Mouse (Mus musculus): ENCODE results near the gene Hhex.

The Hhex gene

GRCm38 (mm10) chr19:37449246-37449645 is 14.6 kb downstream of the Hhex start:
- DNase-seq (ENCODE audit: inconsistent ontology term): no peak

DNA sequence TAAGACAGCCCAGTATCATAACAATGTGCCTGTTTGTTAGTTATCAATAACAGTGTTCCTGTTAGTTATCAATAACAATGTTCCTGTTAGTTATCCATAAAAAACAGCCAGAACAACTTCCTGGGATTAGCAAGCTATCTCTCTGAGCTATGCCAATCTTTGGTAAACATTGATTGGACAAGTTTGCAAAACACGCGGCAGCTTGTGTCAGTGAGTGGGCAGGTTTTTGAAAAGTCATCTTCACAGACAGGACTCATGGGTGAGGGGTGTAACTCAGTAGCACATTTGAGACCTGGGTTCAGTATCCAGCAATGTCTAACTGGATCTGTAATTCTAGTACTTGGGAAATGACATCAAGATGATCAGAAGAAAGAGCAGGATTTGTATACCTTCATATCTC is 20.9 kb downstream of the Hhex start:
- no peak for DNase-seq (ENCODE audit: inconsistent ontology term)

- no peak for DNase-seq (ENCODE audit: inconsistent ontology term)
Measured at GRCm38 (mm10) chr19:37455961-37456360, 21.4 kb downstream of the Hhex start.

DNA sequence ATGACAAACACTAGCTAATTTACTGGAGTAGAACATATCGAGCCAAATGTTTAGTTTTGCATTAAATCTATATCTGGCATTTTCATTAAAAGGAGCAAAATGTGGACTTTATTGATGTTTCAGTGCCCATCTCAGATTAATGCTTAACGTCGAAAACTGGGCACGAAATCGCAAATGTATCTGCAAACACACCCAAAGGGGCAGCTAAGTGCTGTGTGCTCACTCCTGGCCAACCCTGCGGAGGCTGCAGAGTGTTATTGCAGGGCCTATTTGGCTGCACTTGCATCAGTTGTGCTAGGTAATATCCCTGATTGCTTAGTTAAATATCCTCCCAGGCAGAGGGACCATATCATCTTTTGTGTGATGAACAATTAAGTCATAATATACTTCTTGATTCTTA is 23.4 kb downstream of the Hhex start:
- no peak for DNase-seq (ENCODE audit: inconsistent ontology term)

DNA sequence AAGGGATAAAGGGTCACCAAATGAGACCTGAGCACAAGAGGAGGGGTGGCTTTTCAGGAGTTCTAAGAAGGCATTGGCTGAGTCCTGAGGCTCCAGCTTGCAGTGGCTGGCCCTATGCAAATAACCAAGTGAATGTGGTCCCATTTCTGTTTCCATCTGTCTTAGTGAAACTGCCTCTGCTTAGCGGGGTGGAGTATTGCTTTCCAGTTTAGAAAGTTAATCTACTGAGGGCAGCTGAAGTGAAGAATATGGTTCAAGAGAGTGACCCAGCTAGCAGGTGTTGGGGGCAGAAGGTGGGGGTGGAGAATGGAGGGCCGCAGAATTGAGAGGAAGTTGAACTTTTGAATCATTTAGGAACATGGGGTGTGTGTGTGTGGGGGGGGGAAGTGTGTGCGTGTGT is 31.8 kb downstream of the Hhex start:
- no peak for DNase-seq (ENCODE audit: inconsistent ontology term)

GRCm38 (mm10) chr19:37466978-37467377 is 32.4 kb downstream of the Hhex start:
- DNase-seq (ENCODE audit: inconsistent ontology term): no peak

GRCm38 (mm10) chr19:37468841-37469566 is 34.4 kb downstream of the Hhex start:
- no peak for DNase-seq (ENCODE audit: inconsistent ontology term)

- DNase-seq (ENCODE audit: inconsistent ontology term): no peak
Measured at GRCm38 (mm10) chr19:37471680-37472079, 37.1 kb downstream of the Hhex start.

GRCm38 (mm10) chr19:37472589-37472988 is 38.0 kb downstream of the Hhex start:
- no peak for DNase-seq (ENCODE audit: inconsistent ontology term)

- DNase-seq (ENCODE audit: inconsistent ontology term): no peak
Measured at GRCm38 (mm10) chr19:37481704-37482103, 47.1 kb downstream of the Hhex start.

GRCm38 (mm10) chr19:37482556-37483187 is 48.1 kb downstream of the Hhex start:
- DNase-seq (ENCODE audit: inconsistent ontology term): no peak

DNA sequence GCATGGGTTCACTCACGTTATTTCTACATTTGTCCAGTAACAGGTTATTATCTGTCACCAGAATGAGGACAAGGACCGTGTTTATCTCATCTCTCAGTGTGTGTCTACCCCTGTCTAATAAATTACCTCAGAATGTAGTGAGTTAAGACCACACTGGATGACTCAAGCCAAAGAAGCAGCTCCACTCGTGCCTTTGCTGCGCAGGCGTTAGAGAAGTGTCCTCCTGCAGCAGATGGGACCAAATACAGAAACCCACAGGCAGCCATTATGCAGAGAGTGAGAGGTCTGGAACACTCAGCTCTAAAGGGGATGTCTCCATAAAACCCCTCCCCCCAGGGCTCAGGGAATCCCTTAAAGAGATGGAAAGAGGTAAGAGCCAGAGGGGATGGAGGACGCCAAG is 50.2 kb downstream of the Hhex start:
- no peak for DNase-seq (ENCODE audit: inconsistent ontology term)

DNA sequence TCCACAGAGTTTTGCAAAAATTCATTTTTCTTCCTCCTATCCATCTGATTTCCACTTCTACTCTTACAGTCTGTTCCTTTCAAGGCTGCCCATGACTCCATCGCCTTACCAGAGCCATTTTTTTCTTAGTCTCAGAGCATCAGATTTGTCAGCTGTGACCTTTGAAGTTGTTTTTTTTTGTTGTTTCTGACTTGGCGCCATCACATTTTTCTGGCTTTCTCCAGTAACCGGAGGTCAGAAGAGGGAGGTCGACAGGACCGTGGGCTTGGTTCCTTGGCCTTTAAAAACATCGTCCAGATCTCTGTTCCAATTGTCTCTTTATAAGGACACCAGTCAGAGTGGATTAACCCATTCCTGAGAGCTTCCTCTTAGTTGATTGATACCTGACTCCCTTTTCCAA is 52.2 kb downstream of the Hhex start:
- DNase-seq (ENCODE audit: inconsistent ontology term): no peak

DNA sequence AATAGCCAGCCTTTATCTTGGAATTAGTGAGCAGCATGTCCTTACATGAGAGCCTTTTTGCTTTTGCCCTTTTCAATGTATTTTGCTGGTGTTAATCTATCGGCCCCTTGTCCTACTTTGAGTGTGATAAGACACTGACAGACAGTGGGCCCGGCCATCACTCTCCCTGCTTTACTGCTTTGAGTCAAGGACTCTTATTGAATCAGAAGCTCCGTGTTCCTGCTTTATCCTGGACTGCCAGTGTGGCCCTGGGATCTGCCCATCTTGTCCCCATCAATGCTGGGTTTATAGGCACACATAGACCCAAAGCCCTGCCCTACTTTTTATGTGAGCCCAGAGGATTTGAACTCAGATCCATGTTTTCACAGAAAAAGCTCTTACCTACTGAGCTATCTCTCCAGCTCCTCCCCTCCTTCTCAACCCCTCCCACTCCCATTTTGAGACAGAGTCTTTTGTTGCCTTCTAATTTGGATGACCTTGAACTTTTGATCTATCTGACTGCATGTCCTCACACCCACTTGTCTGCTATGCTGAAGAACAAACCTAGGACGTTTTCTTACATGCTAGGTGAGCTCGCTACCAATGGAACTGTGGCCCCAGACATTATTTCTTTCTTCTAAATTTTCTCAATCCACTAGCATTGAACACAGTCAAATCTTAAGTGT is 53.3 kb downstream of the Hhex start:
- DNase-seq (ENCODE audit: inconsistent ontology term): no peak

- DNase-seq (ENCODE audit: inconsistent ontology term): no peak
Measured at GRCm38 (mm10) chr19:37488608-37489262, 54.1 kb downstream of the Hhex start.
